Mouse (Mus musculus): ENCODE measurements around the gene Slc26a10.
"Not testable (repeated sequence)": the region's sequence is repeated elsewhere in the genome, so short reads cannot be mapped to it uniquely, and the experiment has no call there.

The Slc26a10 gene

GRCm38 (mm10) chr10:127160728-127161127 is 19.7 kb downstream of the Slc26a10 start:
- DNase-seq (ENCODE audit: low spot score), result no peak

GRCm38 (mm10) chr10:127160081-127160480 is 20.4 kb downstream of the Slc26a10 start:
- no peak for DNase-seq (ENCODE audit: low spot score)

DNA sequence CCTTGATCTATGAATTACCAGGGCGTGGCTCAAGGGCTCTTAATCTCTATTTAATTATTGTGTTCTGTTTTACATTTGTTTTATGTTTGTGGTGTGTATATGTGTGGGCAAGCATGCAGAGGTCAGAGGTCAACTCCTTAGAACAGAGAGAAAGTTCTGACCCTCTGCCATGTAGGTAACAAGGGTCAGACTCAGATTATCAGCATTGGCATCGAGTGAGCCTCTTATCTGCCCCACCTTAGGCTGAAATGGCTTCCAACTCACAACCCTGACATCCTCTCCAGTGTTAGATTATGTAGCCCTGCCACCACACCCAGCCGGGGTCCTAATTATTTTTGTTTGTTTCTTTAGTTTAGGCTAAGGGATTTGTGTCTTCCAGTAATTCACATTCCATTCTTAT is 22.0 kb downstream of the Slc26a10 start:
- no peak for DNase-seq (ENCODE audit: low spot score)

- DNase-seq (ENCODE audit: low spot score), result no peak
Measured at GRCm38 (mm10) chr10:127156511-127156910, 23.9 kb downstream of the Slc26a10 start.

DNA sequence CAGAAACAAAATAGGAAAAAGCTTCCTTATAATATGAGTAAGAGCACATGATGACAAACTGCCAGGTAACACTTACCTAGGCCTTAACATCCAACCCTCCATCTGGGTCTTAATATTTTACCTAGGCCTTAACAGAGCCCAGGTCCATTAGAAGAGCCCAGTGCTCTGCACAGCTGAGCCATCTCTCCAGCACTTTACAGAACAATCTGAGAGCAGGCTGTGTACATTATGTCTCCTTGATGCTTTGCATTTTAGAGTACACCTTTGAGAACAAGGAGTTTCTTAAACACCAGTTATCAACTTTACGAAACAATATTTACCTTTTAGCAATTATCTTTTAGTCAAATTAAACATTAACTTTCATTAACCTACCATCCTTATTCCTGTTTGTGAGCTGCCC is 24.4 kb downstream of the Slc26a10 start:
- no peak for DNase-seq (ENCODE audit: low spot score)

GRCm38 (mm10) chr10:127154652-127155051 is 25.8 kb downstream of the Slc26a10 start:
- no peak for DNase-seq (ENCODE audit: low spot score)

DNA sequence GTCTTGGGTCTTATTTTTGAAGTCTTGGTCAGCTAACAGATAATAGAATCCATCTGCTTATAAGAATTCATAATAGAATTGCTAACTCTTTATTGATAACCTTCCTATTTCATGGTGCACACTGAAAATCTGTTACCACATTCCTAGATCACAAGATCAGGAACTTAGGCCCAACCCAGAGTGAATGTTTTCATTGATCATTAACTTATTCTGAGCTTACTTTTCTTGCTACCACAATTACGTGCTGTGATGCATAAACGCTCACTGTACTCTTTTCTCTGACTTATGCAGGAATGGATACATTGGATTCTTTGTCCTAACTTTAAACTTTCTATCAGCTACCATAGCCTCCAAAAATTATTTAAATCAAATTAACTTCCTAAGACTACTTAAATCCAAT is 26.2 kb downstream of the Slc26a10 start:
- DNase-seq (ENCODE audit: low spot score), result no peak

DNA sequence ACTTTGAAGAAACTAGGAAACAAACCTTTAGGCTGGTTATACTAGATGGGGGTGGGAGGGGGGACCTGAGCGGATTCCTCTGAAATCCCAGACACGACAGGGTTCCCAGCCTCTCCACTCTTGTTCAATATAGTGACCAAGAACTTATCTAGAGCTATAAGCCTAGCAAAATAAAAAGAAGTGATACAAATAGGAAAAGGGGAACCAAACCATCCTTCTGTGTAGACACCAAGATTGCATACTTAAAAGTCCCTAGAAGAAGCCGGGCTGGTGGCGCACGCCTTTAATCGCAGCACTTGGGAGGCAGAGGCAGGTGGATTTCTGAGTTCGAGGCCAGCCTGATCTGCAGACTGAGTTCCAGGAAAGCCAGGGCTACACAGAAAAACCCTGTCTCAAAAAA is 27.1 kb downstream of the Slc26a10 start:
- no peak for DNase-seq (ENCODE audit: low spot score)

DNA sequence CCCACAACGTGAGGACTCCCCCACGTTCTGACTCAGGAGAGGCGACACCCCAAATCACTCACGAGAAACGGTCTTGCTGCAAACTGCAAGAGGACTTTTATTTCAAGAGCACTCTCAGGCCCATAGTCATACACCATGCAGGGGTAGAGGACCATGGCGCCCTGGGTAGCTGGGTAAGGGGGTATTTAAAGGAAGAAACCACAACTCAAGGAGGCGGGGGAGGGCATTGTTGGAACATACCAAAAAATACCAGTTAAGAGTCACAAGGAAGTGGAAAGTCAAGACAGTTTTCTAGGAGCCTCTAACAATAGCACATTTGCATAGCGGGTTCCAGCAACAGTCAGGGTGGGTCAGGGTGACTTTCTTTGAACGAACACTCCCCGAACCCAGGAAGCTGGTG is 27.9 kb downstream of the Slc26a10 start:
- DNase-seq (ENCODE audit: low spot score), result not testable (repeated sequence)

DNA sequence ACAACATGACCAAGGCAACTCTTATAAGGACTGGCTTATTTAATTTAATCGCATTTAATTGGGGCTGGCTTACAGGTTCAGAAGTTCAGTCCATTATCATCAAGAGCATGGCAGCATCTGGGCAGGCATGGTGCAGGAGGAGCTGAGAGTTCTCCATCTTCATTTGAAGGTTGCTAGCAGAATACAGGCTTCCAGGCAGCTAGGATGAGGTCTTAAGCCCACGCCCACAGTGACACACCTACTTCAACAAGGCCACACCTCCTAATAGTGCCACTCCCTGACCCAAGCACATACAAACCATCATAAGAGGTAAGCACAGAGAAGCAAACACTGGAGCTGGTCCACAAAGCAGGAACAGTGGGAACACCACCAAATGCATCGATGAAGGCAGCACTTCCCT is 29.2 kb downstream of the Slc26a10 start:
- DNase-seq (ENCODE audit: low spot score), result not testable (repeated sequence)

DNA sequence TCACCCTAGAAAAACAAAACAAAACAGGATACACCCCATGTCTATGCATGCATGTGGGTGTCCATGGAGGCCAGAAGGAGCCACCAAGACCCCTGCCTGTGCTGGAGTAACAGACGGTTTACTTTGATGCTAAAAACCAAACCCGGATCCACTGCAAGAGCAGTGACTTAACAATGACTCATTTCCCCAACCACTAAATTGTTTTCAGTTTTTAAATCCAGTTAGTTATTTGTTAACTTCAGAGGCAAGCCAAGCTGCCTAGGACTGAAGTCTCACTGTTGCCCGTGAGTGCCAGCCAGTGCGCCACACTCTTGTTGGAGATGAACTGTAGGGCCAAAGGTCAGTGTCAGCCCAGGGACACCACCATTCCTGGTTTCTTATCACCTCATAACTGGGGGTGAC is 30.0 kb downstream of the Slc26a10 start:
- no peak for DNase-seq (ENCODE audit: low spot score)

GRCm38 (mm10) chr10:127147135-127147534 is 33.3 kb downstream of the Slc26a10 start:
- DNase-seq (ENCODE audit: low spot score), result no peak

DNA sequence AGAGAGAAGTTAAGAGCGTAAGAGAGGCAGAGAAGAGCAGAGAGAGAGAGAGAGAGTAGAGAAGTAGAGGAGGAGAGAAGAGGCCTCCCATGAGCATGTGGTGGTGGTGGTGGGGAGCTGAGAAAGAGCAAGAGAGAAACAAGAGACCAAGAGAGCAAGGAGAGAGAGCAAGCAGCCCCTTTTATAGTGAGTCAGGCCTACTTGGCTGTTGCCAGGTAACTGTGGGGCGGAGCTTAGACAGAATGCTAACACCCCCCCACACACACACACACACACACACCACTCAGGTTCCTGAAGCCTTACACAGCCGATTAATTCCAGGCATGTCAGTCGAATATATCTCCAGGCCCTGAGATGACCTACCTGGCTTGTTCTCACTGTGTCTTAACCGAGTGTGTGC is 35.1 kb downstream of the Slc26a10 start:
- DNase-seq (ENCODE audit: low spot score), result no peak

DNA sequence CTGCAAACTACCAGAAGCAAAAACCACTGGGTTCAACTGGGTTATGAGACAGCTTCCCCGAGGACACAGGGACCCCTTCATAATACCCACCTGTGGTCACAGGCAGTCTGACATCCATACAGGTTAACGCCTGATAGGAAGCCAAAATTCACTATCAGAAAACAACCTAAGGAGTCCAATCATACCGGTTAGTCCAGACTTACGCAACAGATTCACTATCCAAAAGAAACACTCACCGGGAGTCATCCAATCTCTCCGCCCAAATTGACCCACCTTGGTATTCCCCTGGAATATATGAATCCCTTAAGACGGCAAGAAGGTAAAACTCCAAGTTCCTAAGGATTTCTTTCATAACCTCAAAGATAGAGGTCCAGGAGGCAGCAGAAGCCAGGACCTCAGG is 35.9 kb downstream of the Slc26a10 start:
- DNase-seq (ENCODE audit: low spot score), result no peak

DNA sequence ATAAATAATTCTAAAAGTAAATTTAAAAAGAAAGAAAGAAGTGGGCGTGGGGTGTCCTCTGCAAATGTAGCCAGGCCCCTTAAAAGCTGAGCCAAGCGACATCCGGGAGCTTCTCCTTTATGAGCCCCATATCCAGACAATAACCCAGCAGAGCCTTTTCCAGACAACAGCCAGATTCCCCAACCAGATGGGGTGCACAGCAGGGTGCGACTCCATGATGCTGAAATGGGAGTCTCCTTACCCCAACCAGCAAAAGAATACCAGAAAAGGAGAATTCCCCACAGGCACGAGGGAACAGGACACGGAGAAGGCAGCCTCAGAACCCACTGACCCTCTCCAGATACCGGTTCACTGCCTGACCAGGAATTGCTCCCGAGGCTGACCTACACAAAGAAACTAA is 37.2 kb downstream of the Slc26a10 start:
- no peak for DNase-seq (ENCODE audit: low spot score)

- DNase-seq (ENCODE audit: low spot score), result no peak
Measured at GRCm38 (mm10) chr10:127141500-127141899, 38.9 kb downstream of the Slc26a10 start.

- DNase-seq (ENCODE audit: low spot score), result no peak
Measured at GRCm38 (mm10) chr10:127140971-127141370, 39.5 kb downstream of the Slc26a10 start.

DNA sequence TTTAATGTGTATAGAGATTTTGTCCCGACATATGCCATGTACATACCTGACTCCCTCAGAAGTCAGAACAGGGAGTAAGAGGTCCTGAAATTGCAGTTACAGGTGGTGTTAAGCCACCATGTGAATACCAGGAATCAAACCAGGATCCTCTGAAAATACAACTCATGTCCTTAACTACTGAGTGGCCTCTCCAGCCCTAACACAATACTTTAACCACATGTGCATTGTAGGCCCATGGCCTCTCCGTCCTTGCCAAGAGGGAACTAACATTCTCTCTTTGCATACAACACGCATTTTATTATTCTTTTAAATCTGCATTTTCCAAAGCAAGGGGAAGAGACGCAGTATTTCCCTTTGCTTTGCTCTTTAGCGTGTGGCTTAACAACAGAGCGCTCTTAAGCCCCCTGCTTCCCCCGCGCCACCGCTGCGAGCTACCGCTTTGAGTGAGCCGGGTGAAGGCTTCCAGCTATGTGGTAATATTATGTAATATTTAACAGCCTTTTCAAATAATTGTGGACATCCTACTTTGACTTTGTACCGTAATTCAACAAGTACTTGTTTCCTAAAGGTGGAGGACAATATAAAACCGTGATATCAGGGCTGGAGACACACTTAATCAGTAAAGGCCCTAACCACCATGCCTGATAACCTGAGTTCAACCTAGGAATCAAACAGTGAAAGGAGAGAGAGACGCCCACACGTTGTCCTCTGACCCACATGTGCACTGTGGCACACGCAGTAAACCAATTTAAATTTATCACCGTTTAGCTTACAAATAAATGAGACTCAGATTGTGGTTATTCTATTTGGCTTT is 41.9 kb downstream of the Slc26a10 start:
- DNase-seq (ENCODE audit: low spot score), result no peak

GRCm38 (mm10) chr10:127137896-127138295 is 42.5 kb downstream of the Slc26a10 start:
- no peak for DNase-seq (ENCODE audit: low spot score)

- no peak for DNase-seq (ENCODE audit: low spot score)
Measured at GRCm38 (mm10) chr10:127136510-127136909, 43.9 kb downstream of the Slc26a10 start.

GRCm38 (mm10) chr10:127135118-127135836 is 45.2 kb downstream of the Slc26a10 start:
- no peak for DNase-seq (ENCODE audit: low spot score)

DNA sequence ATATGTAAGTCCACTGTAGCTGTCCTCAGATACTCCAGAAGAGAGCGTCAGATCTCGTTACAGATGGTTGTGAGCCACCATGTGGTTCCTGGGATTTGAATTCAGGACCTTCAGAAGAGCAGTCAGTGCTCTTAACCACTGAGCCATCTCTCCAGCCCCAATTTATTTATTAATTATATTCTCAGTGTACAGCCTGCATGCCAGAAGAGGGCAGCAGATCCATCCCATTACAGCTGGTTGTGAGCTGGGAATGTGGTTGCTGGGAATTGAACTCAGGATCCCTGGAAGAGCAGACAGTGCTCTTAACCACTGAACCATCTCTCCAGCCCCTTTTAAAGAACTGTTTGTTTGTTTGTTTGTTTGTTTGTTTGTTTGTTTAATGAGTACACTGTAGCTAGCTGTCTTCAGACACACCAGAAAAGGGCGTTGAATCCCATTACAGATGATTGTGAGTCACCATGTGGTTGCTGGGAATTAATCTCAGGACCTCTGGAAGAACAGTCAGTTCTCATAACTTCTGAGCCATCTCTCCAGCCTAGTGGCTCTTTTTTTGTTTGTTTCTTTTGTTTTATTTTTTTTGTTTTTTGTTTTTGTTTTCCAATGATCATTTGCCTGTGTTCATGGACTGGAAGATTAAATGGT is 45.9 kb downstream of the Slc26a10 start:
- not testable (repeated sequence) for DNase-seq (ENCODE audit: low spot score)

- DNase-seq (ENCODE audit: low spot score), result no peak
Measured at GRCm38 (mm10) chr10:127132469-127132868, 48.0 kb downstream of the Slc26a10 start.
